14 mouse cellular contexts compared by ENCODE assay signal in the genomic region with DNA sequence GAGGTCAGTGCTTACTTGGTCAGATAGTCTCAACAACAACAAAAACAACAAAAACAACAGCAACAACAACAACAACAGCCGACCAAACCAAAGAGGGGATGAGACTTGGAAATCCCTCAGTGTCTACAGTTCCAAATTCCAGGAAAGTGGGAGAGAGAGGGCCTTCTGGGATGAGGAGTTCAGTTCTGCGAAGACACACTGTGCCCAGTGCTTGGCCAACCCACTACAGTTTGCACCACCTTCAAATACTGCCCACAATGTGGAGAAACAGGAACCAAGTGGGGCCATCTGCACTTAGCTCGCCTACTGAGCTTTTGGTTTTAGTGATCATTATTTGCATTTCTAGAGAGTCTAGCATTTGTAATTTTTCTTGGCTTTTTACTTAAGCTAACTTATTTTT.
"Had no signal": no experiment of that assay in that cellular context is flagged by ENCODE, and none has a peak within 500 bp of the region (broad histone marks: within the 10 kb centered on the region; RNA-seq: fewer than 3 reads in every experiment).

No protein-coding gene starts in this region.

- DNase-seq: kidney, adult 2 months; kidney, postnatal 36 days; layer of hippocampus, adult 9-11 months; layer of hippocampus, postnatal 36 days; right cerebral cortex, postnatal 4 days; thymus, adult 18-20 months; thymus, postnatal 25 days had no signal

- H3K36me3 ChIP-seq: limb, embryonic 12.5 days; midbrain, embryonic 12.5 days; neural tube, embryonic 15.5 days had no signal

- H3K4me2 ChIP-seq: limb, embryonic 12.5 days; midbrain, embryonic 12.5 days; neural tube, embryonic 15.5 days had no signal

- H3K4me3 ChIP-seq: limb, embryonic 12.5 days; megakaryocyte, embryonic 14.5 days; midbrain, embryonic 12.5 days; myocyte; neural tube, embryonic 15.5 days had no signal

- H3K9me3 ChIP-seq: limb, embryonic 12.5 days; megakaryocyte, embryonic 14.5 days; midbrain, embryonic 12.5 days; neural tube, embryonic 15.5 days had no signal

- H3K27ac ChIP-seq: limb, embryonic 12.5 days; midbrain, embryonic 12.5 days; neural tube, embryonic 15.5 days had no signal

- ATAC-seq: intestine, embryonic 16.5 days; midbrain, embryonic 16.5 days had no signal

- H3K9ac ChIP-seq: limb, embryonic 12.5 days; midbrain, embryonic 12.5 days; neural tube, embryonic 15.5 days had no signal
